Mouse (Mus musculus) c-Kit-positive CD71-positive TER-119-positive erythroid progenitor cells, embryonic 14.5 days (primary cell): ENCODE measurements at regions not wholly inside any gene's neighbourhood (a gene's known extent, or its start where the extent isn't known, plus 50 kb on each side); places are given as distances from the start of the nearest gene placed in this dataset.

ENCODE experiments used
- DNase-seq: peaks from one replicate; pipeline ENCODE4 v3.0.0-alpha.2; 2013; ENCODE audit warnings: low spot score

DNA sequence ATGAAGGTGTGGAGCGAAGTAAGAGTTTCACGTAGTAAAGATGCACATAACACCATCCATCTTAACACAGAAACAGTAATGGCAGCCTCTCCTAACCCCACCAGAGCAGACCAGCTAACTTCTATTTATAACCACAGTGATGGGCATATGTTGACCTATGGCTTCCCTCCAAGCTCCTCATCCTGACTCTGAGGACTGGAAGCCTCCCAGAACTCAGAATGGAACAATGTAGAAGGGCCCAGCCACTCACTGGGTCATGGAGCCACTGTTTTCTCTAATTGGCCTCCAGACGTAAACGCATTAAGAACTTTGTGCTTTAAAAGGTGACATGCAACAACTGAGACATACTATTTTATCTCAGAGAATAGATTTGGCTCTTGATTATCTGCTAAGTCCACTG lies 77.0 kb downstream of the Irs2 start:
- no peak for DNase-seq

DNA sequence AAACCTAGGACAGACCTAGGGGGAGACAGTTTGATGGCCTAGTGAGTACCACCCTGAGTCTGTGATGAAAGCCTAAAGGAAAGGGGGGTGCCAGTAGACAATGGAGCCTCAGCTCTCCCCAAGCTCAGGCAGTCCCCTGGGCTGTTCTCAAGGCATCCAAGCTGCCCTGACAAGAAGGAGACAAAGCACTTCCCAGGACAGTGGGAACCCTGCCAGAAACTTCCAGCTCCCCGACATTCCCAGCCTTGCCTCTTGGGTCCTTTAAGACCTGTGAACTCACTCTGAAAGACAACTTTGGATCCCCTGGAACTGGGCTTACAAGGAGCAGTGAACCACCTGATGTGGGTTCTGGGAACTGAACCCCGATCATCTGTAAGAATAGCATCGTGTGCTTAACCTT lies 79.4 kb downstream of the Irs2 start:
- no peak for DNase-seq

DNA sequence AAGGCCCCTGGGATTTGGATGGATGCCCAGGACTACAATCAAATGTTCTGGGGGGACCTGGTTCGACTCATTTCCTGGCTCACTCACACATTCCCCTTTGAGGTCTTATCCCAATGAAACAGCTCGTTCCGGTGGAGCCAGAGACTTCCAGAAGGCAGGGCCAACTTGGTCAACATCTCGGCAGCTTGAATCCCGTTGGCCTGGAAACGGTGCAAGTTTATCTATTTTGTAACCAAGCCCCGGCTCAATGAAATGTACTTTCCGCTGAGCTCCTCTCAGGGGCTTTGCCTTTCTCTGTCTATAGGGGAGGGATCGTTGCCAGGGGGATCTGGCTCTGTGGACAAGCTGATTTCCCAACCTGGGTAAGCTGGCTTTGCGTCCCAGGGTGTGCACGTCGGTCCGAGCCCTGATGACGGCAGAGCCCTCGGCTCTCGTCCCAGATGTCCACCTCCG lies 79.9 kb downstream of the Irs2 start:
- DNase-seq = no peak

DNA sequence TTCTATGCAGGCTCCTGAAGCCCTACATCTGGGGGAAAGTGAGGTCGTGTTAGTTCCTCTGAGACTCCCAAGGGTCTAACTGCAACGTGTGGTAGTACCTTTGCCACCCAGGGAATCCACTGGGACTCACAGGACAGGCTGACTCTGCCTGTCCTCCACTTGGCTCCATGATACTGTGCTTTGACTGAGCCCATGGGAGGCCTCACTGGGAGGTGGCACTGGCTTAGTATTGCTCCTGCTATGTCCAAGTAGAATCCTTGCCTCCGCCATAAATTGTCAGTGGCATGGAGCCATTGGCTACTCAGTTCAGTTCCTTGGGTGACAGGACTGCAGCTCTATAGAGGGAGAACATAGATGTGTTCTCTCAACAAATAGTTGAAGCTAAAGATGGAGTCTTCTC lies 81.1 kb downstream of the Irs2 start:
- DNase-seq = no peak

DNA sequence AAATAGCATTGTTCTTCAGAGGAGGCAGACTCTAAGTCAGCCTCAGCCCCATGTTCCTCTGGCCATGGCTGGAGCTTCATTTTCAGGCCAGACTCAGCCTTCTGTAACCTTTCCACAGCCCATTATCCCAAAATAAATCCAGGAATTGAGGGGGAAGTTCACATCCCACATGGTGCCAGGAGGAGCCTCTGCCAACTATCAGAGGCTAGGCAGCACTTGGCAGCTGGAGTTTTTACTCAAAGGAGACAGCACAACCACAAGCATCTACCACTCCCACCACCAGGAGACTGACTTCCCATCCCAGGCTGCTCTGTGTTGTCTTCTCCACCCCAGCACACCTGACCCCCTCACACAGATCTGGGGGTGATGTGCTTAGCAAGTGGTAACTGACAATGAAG lies 81.7 kb downstream of the Irs2 start:
- no peak for DNase-seq

DNA sequence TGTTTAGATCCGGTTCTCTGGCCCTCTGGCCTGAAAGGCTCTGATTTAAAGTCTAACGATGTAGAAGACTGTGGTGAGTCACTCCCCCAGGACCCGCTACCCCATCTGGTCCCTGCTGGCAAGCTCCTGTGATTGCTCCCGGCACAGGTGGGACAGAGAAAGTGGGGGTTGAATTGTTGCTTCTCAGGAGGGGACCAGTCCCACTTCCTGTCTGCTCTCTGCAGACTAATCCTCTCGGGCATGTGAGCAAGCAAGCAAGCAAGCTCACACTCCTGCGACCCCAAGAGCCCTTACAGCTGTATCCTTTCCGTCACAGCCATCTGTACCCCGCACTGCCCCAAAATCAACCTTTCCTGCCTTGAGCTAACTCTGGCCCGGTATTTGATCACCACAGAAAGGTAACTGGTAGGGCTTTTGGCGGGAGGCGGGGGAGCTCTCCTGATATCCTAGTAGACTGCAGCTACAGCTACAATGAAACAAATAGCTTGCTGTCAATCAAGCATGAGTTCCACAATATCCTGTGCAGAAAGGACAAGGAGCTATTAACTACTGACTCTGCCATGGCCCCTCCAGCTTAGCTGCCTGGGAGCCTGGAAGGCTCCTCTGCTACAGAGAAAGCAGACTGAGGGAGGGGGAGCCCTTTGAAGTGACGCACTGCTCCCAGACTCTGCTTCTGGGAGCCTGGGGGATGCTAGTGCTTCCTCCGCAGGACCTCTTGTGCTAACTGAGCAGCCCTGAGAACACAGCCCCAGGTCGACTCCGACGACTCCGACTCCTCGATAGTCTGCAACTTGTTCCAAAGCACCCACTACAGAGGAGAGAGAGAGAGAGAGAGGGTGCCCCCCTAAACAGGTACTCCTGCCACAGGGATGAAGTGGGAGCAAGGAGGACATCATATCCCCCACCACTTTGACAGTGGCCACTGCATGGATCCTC lies 82.4 kb downstream of the Irs2 start:
- DNase-seq = no peak

DNA sequence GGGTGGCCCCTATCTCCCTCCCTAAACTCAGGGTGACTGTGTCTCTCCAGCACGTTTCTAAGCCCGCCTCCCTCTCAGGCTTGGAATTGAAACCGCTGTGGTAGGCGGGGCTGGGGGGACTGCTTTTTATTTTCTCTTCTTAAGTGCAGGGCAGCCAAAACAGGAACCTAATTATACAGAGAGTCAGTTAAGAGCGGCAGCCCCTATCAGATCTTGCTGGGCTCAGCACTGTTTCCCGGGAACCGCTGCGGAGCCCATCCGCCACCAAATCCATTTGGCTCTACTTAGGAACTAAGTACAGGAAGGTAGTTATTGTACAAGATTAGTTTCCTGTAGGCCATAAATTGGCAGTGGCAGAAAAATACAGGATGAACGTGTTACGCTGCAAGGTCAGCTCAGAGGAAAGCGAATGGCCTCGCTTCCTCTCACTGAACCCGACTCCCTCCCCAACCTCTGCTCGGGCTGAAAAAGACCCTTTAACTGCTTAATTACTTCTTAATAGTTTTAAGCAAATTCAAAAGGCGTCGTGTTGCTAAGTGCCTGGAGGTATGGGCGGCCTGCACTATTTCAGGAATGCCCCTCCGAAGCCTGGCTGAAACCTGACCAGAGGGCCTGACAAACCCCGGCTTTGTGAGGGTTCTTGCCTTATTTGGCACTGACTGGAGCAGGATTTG lies 83.6 kb downstream of the Irs2 start:
- DNase-seq = peak; percentile 21

DNA sequence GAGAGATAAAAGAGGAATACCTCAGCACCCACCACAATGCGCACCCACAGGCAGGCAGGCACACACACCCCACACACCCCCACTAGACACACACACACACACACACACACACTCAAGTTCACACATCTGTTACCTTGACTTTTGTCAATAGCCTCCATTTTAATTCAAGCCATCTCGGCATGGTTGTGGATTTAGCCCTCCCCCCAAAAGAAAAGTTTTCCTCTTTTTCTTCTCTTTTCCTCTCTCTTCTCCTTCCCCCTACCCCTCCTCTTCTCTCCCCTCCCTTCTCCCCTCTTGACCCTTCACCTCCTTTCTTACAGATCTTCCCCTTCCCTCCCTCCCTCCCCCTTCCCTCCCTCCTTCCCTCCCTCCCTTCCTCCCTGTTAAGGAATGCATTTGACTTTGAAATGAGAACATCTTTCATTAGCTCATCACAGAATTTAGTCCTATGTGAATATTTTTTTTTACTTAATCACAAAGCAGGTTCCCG lies 84.2 kb downstream of the Irs2 start:
- DNase-seq = no peak

DNA sequence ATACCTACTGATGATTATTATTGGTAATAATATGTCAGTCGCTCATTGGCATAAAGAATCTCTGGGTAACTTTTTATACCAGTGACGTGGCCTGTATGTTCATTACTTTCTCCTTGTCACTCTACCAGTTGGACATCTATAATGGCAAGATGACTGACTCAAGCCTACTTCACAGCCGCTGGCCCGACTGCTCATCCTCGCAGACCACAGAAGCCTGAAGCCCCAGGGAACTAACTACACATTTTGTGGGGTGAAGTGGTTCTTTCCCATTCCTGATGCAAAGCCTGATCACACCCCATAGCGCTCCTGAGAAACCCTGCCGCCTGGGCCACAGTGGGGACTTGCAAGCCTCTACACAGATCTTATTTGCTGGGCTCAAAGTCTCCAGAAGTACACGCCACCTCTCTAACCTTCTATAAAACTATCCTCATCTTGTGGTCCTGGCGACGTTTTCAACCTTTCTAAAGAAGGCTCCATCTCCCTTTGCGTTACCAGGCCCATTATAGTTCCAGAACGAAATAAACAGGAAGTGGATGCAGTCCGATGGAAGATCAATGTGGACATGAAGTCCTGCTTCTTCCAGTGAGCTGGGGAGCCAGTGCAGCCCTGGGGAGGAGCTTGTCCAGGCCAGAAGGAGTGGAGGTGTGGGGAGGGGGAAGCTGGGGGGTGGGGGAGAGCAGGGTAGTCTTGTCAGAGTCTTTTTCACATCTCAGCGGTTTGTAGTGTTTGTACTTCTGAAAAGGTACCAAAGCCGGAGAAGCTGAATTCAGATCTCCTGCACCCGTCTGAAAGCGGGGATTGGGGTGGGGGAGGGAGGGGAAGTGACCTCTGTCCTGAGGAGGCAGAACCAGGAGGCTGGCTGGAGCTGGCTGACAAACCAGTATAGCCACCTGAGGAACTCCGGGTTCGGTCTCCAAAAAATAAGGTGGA lies 84.9 kb downstream of the Irs2 start:
- no peak for DNase-seq

DNA sequence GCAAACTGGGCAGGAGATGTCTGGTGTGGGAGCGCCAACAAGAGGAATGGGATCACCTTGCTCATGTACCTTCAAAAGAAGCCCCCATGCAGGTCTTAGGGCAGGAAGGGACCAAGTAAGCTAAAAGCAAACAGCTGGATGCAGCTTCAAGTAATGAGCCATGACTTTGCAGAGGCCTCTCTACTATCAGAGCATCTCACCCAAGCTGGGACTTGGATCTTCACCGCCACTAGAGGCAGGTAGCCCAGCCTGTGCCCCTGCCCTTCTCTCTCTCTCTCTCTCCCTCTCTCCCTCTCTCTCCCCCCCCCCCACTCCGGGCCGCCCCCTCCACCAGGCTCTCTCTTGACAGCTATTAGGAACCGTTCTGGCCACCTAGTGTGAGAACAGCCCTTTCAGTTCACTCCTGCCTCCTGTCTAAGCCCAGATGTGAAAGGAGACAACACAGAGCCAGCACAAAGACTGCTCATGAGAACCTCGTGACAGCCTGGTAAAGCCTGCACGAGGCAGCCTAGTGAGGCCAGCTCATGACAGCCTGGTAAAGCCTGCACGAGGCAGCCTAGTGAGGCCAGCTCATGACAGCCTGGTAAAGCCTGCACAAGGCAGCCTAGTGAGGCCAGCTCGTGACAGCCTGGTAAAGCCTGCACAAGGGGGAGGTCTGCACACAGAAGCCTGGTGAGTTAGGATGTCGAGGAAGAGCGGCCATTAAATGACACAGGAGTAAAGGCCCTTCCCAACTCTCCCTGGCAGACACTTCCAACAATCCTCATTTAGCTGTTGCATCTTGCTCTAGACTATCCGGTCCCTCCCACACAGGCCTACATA lies 85.8 kb downstream of the Irs2 start:
- no peak for DNase-seq

DNA sequence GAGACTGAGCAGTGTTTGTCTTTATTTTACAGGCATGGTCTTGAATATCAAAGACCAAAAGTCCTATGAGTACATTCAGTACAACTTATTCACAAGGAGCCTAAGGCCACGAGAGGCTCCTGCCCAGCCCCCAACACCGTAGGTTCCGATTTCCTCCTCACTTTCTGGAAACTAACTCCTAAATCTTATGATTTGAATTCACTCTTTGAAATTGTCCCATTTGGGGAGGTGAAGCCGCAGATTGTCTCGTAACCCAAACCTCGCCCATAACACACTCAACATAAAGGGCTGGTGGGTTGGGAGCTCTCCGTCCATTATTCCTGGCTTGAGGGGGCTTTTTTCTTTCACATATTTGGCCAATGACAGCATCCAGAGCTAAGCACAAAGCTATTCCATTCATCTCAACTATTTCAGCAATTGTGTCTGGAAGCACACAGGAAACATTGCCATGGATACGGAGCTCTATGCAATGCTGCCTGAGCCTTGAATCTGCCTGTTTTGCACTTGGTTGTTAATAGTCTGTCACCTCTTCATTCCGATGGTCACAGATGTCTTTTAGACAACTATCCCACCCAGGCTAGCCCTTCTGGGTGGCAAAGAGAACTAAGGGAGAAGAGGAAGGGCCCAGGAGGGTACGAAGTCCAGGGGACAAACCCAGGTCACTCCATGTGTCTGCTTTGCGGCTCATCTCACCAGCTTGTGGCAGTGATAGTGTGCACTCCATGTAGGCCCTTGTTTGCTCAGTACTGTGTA lies 86.6 kb downstream of the Irs2 start:
- no peak for DNase-seq

DNA sequence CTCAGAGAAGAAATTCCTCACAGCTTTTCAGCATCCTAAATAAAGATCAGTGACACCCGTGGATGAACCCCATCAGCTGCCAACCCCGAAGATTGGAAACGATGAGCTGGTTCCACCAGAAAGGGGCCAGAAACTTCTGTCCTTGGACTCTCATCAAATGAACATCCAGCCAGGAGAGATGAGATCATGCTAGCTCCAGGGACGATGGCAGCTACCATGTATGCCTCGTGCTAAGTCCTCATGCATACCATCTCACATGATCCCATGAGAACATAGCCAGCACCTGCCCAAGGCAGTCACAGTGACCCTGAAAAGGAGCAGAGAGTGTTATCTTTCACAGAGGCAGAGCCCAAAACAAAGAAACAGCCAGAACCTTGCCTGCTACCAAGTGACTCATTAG lies 88.6 kb downstream of the Irs2 start:
- DNase-seq = no peak

DNA sequence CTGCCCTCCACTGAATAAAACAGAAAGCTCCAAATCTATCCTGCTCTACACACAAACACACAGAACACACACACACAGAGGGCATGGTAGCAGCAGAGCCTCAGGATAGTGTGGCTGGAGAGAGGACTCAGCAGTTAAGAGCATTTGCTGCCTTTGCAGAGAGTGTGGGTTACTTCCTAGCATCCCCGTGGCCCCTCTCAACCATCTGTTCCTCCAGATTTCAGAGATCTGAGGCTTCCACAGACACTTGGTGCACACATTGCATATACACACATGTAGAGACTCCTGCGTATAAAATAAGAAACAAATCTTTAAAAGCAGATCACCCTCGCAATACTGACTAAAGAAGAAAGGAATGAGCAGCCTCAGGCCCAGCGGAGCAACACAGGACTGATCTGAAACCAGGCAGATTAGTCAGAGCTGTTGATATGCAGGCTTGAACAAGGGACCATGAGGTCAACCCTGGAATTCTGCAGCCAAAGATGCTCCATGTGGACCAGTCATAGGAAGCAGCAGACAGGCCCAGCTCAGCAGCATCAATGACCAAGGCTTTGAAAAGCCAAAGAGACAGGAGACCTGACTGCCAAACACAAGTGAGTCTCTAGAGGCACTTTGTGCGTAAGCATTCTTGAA lies 89.7 kb downstream of the Irs2 start:
- DNase-seq = no peak

DNA sequence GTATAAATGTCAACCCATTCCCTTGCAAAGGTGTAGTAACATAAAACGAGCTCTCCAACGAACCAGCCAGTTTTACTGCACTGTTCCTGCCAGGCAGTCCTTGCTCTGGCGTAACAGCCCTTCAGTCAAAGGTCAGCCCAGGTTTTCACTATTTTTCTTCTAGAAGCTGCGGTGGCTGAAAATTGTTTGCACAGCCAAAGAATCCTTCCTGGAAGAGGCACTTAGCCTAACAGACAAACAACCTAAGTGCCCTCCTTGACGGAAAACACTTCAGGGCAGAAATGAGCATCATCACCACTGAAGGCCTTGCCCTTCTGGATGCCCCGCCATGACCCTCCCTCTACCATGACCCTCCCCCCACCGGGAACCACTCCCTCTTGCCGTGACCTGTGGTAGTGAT lies 93.6 kb downstream of the Irs2 start:
- DNase-seq = no peak

DNA sequence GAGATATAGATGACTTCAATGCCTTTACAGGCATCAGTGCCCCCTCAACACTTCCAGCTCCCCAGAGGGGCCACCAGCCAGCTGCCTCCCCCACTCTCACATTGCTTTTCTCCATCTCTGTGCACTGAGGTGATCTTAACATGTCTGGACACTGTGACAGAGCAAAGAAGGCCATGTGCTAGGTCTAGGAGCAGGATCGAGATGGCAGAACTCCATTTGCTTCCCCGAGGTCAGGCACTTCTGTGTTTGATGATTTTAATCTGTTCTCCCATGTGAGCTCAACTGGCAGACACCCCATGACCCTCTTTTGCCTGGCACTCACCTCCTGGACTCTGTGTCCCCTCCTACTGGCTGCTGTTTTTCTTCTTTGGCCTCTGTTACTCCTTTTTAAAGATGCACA lies 95.8 kb downstream of the Irs2 start:
- DNase-seq = no peak

DNA sequence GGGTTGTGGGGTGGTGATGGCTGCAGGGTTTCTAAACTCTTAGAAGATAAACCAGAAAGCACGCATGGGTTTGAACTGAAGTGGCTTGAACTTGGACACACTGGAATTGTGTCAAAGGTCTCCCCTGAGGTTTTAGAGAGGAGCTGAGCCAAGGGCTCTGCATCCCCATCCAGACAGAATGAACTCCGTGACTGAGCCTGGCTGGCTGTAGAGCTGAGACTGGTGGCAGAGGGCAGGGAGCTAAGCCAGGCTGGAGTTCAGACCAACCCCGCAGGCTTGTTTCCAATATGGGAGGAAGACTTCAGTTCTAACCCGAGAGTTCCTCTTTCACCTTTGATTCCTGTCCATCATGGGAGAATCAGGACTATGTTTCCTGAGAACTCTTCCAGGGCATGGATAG lies 96.9 kb downstream of the Irs2 start:
- no peak for DNase-seq

DNA sequence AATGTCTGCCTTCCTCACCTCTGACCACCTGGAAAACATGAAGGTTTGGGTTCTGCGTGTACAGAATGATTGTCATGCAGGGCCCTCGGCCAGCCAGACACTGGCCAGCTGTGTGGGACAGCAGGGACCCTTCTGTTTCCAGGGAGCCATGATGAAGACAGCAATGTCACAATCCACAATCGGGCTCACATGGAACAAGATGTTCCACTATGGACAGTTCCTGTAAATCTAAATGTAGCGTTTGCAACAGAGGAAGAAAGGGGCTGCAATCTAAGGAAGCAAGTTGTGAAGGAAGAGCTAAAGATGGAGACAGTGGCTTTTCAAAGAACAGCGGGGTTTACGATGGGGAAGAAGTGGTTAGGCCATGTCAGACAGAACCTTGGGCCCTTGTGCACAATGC lies 97.3 kb downstream of the Irs2 start:
- no peak for DNase-seq

DNA sequence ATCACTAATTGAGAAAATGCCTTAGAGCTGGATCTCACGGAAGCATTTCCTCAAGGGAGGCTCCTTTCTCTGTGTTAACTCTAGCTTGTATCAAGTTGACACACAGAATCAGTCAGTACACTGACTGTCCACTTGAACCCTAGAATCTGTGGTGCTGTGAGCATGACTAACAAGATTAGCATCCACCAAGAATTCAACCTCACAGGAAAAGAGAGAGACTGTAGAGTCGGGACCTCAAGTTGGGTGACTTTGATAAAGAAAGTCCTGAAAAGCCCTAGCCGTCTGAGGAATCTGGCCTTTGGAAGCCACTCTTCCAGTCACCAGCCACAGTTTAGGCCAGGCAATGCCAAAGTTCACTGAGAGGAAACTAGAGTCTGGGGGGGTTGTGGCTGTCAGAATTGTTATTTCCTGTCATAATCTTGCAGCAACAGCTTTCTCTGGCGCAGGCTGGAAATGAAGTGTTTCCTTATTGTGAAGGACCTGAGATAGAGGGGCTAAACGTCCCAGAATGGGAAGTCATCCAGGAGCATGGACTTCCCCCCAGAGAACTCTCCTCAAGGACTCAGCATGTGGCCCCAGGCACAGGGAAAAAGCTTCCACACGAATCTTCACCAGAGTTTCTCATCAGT lies 97.9 kb downstream of the Irs2 start:
- no peak for DNase-seq

DNA sequence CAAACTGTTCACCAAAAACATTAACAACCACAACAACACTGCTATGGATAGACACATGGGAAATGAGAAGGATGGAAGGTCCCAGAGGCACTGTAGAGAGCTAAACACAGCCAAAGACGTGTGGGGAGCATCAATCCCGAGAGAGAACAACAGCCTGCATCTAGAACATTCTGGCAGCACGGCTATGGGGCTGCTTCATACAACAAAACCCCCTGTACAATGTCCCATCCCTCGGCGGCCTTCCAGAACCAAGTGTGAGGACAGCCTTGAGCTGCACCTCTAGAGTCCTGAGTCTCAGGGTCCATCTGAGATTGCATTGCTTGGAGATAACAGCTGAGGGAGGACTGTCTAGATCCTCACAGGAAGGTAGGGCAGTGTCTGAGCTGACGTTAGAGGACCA lies 99.1 kb downstream of the Irs2 start:
- no peak for DNase-seq

DNA sequence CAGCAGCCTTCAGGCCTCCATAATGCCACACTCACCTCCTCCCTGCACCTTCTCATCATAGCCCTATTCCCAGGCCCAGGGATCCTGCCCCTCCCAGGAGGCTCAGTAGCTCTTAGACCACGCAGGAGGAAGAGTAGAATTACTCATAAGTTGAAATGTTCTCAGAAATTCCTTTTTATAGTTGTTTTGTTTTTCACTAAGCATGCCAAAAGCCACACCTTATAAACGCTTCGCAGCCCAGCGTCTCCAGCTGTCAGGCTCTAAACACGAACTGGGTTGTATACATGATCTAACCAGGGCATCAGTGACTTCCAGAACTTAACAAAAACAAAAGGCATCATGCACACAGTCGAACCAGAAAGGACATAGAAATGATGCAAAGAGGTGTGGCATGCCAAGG lies 101.9 kb downstream of the Irs2 start:
- DNase-seq = no peak
